Mouse (Mus musculus): ENCODE measurements around the gene Parvb.

The Parvb gene

DNA sequence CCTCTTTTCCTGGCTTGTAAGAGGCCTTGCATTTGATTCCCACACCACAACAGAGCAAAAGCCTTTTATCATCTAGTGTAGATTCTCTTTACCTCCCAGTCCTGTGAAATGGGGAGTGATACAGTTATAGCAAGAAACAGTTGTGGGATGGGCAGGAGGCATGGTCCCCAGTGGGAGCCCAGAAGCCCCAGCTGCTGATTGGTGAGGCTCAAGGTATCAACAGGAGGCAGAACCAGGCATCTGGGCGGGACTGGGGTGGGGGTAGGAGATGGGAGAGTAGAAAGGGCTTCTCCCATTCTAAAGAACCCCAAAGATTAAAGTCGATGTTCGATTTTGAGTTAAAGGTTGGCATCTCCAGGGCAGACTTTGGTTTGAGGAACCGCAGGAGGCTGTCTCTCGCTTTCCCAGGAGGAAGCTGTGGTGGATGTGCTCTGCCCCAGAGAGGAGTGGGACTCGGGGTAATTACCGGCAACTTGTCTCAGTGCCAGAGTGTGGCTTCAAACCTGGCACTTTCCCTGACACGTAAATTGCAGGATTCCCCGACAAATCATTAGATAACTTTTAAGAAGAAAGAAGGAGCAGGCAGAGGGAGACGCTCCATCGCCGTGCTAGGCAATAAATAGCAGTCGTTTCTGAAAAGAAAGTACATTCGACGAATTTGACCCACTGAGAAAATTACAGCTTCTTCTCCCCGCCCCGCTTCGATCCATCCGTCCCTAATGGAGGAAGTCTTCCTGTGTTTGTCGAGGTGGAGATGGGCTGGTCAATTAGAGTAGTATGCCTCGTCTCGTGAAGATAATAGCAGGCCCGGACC lies 13.7 kb upstream of the Parvb start:
- no peak for DNase-seq (ENCODE audit: low spot score)

DNA sequence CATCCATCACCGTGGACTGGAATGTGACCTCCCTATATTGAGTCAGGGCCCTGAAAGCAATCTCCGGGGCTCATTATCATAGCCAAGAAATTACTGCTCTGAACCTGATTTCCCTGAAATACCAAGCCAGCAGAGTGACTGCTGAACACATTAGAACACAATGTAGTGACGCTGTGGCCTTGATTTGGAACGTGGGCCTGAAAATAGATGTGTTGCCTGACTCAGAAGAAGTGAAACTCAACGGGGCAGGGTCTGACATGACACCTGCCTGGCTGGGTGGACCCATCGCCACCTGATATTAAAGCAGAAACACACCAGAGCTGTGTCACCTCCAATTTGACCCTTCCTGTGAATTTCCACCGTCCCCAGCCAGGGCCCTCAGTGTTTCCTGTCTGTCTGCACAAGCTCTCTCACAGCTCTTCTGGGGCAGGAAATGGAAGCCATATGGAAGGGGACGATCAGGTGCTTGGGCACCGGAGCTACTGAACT lies 13.0 kb upstream of the Parvb start:
- no peak for DNase-seq (ENCODE audit: low spot score)

DNA sequence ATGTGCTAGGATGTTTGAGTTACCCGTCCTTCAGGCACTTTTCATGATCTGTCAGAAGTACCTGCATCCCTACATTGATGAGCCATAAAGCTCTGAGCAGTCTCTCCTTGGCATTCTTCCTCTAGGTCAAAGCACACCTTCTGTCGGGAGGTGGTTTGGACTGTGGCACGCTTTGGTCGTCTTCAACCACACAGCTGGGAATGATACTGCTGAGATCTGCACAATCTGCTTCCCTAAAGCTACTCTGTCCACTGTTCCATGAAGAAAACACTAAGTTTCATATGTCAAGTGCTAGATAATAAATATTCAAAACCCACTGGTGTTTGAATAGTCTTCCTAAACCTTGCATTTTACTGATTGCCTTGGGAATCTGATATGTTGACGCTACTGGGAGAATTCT lies 10.3 kb upstream of the Parvb start:
- no peak for DNase-seq (ENCODE audit: low spot score)

DNA sequence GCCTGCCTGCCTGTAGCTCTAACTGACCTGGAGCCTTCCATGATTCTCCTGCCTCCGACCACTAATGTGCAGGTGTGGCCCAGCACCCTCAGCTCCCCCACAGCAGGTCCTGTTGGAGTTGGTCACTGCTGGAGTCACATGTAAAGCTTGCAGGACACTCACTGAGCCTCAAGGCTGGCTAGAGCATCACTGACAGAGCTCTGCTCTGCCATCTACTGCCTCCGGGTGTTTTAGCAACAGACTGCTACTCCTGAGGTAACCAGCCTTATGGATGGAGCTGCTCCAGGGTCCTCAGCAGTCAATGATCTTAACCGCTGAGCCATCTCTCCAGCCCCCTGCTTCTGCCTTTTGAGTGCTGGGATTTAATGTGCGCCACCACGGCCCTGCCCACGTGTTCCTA lies 8.4 kb upstream of the Parvb start:
- no peak for DNase-seq (ENCODE audit: low spot score)

DNA sequence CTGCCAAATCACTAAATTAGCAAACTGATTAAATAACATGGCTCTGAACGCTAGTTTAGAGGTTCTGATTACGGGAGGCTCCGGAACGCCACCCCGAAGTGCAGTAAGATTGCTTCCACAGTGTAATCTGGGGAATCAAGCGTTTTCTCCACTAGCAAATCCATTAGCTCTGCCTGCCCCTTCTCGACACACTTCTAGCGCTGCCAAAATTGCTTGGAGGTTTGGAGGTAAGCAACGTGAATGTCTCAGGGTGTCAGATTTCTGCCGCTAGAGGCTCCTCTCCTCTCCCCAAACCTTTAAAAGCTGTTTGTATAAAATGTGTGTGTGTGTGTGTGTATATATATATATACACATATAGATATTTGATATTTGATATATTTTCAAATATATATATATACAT lies 7.1 kb upstream of the Parvb start:
- no peak for DNase-seq (ENCODE audit: low spot score)

DNA sequence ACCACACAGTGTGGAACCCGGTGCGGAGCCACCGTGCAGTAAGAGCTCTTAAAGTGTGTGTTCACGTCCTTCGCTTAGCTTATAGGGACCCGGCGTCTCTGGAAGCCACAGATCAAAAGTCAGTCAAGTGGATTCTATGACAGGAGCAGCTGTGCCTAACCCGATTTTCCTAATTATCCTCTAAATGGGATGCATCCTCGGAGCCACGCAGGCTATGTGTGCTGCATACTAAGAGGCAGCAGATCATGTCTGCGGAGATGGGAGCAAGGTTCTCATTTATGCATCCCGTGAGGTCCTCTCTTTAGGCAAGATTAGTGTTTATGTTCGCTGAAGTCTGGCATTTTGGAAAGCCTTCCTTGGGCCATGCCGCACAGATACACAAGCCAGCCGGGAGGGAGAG lies 4.9 kb upstream of the Parvb start:
- no peak for DNase-seq (ENCODE audit: low spot score)

DNA sequence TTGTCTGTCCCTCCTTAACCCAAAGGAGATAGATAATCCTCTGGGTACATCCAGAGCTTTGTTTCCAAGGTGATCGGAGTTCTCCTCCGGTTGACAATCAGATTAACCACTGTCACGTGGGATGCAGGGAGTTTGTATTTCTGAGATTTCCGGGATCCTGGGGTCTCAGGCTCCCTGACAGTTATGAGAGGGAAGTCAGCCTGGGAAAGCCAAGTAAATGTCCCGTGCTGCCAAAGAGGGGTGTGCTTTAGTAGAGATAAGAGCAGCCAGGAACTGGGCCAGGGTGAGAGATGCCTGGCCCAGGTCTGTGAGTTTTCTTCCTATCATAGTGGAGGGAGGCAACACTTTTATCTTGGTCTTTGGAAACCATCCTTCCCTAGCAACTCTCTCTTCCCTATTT lies 1.2 kb upstream of the Parvb start:
- DNase-seq (ENCODE audit: low spot score), result peak; percentile 34

DNA sequence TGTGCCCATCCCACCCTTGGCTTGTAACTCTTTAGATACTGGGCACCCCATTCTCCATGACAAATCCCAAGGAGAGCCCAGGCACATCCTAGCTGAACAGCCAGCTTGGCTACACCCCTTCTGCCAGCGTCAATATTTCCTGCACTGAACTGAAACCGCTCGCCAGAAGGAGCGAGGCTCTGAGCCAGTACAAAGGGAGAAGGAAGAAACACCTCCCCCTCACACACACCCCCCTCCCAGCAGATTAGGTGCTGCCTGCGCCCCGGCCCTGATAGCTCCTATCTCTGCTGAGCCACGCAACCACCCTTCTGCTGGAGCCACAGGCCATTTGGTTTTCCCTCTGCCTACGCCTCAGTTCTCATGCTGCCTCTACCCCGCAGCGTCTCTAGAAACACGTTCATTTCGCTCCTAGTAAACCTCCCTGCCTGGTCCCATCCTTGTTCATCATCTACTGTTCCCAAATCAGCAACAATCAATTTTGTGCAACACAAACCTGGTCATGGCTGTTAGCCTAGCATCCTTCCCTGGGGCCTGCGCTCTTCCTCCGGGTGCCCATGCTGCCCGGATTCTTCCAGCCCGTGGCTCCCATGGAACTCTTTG lies 630 bp upstream of the Parvb start:
- peak; percentile 71 for DNase-seq (ENCODE audit: low spot score)

DNA sequence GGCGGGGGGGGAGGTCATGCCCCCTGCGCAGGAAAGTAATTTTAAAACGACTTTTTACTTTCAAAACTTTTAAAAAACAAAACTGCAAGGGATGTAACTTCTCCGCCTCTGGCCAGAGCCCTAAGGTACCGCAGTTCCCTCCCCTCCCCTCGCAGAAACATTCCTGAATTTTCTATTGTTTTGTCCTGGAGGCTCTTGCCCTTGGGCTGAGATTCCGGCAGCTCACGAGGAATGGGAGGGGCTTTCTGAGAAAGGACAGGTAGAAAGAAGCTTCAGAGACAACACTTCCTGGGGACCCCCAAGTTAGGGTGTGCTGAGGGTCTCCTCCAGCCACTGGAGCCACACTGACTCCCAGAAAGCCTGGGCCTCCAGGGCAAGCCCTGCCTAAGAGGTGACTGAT lies 766 bp downstream of the Parvb start:
- no peak for DNase-seq (ENCODE audit: low spot score)

DNA sequence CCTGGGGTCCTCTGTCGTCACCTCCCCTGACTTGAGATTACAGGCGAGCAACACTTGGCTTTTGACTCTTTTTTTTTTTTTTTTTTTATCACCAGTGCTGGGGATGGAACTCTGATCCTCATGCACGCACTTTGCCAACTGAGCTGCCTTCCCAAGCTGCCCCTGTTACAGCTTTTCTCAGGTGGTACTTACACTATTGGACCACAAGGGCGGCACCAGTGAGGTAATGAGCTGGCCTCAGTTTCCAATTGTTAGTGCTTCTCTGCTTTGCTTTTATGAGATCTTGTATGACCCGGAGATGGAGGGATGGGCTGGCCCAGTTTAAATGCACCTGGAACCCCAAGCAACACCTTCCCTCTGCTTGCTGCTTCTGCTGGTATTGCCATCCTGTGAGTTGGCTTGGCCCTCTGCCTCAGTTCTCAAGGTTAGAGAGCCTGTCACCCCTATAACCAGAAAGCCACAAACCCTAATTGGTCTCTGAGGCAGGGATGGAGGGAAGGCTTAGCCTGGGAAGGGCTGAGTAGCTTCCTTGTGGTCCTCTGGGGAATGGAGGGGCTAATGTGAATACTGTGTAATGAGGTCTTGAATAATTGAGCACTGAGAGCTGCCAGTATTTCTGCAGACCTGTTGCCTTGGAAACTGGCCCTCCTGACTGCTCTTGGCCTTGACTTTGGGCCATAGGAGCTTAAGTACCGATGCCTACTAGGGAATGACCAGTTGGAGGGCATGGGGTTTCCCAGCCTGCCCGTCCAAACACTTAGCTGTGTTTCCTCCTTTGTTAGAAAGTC lies 3.1 kb downstream of the Parvb start:
- DNase-seq (ENCODE audit: low spot score), result no peak

DNA sequence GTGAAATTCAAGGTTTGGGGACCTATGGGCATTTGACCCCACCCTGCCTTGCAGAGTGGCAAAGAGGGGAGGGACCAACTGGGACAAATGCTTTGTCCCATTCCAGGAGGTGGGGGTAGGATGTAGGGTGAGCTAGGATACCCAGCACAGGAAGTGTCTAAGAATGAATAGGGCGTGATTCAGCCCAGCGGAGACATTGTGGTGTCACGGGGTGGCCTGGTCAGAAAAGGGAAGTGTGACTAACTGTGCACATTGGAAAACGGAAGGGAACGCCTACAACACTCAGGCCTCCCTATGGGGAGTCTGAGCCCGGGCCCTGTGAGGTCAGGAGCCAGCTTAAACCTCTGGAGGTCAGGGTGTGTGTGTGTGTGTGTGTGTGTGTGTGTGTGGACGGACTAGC lies 3.8 kb downstream of the Parvb start:
- DNase-seq (ENCODE audit: low spot score), result no peak

DNA sequence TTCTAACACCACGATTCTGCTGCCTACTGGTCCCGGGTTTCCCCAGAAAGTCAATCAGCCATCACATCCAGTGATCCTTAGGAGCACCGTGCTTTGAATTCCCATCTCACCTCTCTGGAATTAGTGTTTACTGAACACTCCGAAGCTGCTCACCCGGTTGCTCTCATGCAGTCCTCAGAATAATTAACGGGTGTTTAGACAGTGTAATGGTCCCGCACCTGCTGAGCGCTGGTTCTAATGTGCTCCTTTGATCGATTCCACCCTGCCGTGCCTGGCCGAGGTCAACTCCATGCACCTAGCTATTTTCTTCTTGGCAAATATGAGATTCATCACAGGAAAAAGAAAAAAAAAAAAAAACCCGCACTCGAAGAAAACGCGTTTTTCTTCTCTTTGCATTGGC lies 6.7 kb downstream of the Parvb start:
- DNase-seq (ENCODE audit: low spot score), result no peak

DNA sequence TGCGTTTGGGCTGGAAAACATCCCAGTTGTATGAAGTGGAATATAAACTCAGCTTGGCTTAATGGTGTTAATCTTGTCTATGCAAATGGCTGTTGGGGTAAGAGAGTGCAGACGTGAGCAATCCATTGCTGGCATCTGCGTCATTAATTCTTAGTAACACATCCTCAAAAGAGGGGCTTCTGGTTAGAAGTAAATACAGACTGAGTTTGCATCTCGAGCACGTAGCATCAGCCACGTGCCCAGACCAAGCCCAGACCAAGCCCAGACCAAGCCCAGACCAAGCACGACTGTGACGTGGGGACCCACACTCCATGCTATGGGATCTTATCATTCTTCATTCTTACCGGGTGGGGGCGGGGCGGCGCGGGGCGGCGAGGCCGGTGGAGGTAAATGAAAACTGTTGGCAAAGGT lies 7.2 kb downstream of the Parvb start:
- DNase-seq (ENCODE audit: low spot score), result no peak

DNA sequence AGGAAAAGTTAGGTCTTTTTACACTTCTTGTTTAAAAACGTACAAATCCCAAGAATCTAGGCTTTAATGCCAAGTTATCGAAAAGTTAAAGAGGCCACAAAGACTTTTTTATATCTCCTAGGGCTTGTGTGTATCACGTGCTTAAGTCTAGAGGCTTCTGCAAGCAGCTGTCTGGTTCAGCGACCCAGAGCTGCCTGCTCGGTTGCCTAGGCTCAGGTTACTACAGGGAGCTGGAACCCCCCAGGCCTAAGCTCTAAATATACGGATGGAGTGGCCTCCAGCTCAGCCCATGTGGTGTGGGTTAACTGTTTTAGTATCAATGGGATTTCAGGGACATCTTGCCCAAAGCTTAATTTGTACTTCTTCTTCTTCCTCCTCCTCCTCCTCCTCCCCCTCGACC lies 9.7 kb downstream of the Parvb start:
- DNase-seq (ENCODE audit: low spot score), result no peak

DNA sequence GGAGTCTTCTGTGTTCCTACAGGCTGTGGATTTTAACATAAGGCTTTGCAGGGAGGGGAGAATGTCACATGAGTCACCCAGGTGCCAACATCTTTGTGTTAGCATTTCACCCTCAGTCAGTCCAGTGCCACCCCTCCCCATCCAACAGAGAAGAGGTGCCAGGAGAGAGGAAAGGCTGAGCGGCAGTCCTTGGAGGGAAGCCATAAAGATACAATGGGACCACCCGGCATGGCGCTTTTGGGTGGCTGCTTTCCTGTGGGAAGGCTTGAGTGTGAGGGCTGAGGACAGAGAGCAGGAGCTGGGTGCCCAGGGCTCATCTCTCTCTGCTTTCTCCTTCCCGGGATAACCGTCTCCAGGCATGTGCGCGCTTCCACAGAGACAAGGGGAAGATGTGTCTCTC lies 13.3 kb downstream of the Parvb start:
- no peak for DNase-seq (ENCODE audit: low spot score)

DNA sequence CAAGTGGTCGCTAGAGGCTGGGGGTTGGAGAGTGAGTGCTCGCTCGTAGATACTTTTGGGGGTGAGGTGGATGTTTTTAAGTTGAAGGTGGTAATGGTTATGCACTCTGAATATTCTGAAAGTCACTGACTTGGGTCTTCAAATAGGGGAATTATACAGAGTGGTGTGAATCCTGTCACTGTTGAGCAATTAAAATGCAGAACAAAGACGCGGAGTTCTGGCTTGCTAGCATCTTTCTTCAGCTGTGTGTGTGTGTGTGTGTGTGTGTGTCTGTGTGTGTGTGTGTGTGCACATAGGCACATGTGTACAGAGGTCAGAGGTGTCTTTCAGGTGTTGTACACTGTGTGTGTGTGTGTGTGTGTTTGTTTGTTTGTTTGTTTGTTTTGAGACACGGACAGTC lies 14.4 kb downstream of the Parvb start:
- DNase-seq (ENCODE audit: low spot score), result no peak

DNA sequence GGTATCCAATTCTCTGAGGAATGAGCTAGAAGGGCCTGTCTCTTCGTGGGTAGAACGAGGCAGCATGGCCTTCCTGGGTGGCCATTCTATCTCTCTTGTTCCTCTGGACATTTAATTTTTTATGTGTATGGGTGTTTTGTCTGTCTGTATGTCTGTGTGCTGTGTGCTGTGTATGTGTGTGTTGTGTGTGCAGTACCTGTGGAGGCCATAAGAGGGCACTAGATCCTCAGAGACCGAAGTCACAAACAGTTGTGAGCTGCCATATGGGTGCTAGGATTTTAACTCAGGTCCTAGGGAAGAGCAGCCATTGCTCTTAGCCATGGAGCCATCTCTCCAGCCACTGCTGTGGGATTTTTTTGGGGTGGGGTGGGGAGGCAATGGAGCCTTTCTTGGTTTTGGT lies 15.5 kb downstream of the Parvb start:
- DNase-seq (ENCODE audit: low spot score), result no peak

DNA sequence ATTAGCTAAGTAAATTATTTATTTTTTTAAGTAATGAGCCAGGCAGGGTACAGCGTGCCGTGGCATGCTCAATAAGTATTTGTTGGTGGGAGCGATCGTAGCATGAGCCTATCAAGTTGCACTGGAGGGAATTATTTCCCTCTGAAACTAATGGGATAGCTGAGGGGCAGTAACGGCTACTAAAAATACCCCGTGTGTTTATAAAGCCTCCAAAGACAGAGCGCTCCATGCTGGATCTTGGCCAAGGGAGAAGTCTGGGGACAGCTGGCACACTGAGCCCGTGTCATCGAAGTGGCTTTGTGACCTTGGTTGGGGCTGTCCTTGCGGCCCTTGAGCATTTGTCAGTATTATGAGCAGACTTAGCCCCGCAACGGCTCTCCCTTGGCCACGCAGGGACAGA lies 19.4 kb downstream of the Parvb start:
- no peak for DNase-seq (ENCODE audit: low spot score)

DNA sequence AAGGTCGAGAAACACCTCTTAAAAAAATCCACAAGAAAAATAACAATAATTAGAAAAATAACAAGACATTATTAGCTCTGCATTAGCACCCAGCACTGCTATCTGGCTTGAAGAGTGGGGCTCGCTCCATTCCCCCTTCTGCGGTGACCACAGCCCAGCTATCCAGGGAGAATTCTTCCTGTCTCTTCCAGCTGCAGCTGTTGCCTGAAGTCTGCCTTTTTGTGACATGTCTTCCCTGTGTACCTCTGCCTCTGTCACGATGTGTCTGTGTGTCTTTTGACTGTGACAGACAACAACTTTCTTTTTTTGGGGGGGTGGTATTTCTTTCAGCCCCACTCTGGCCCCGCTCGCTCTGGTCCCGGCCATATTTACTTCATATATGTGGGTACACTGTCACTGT lies 20.8 kb downstream of the Parvb start:
- no peak for DNase-seq (ENCODE audit: low spot score)

DNA sequence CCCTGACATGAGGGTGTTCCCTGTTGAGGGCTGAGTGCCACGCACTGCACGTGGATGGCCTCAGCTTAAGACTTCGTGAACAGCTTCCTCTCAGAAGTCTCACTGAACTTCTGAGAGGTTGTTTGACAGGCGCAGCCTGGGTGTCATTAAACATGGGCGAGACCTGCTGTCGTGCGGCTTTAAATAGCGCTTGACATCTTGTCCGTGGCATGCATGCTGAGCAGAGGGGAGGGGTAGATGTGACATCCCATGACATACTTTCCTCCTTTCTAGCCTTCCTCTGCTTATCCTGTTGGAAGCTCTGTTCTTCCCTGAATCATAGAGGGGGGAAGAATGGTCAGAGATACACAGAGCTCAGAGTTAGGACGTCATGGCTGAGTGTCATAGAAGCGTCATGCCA lies 21.9 kb downstream of the Parvb start:
- no peak for DNase-seq (ENCODE audit: low spot score)

DNA sequence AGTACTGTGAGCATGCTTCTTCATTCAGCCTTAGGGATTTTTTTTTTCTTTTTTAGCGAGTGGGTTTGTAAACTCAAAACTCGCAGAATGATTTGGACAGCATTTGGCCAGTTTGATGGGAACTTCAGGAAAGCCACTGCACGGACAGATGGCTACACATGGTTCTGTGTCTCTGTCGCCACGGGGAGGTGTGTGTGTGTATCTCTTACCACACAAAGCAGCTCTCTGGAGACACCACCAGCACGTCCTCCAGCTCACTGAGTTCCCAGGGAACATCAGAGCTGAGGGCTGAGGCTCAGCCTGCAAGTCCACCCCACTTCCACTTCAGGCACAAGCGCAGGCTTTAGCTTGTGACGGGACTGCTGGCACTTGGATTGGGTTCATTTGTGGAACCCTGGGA lies 22.5 kb downstream of the Parvb start:
- DNase-seq (ENCODE audit: low spot score), result no peak

DNA sequence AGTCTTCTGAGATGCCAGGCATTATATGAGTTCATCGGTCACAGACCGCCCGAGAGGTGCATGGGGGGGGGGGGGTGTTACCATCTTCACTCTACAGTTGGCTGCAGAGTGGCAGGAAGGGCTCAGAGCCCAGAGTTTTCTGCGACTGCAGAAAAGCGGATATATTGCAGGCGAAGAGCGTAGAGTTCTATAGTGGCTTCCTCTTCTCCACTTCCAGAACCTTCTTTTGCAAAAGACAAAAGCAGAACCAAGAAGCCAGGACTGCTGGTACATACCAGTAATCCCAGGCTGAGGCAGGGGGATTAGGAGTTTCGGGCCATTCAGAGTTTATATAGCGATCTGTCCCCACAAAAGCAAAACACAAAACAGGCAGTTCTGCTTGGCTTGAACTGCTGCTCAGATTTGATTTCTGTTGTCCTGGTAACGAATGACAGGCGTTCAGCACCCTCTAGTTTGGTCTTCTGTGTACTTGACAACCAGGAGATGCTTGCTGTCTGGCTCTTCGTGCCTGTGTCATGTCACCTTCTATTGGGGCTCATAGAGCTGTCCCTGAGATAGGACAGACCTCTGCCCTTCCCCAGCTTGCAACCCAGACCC lies 24.5 kb downstream of the Parvb start:
- DNase-seq (ENCODE audit: low spot score), result no peak

DNA sequence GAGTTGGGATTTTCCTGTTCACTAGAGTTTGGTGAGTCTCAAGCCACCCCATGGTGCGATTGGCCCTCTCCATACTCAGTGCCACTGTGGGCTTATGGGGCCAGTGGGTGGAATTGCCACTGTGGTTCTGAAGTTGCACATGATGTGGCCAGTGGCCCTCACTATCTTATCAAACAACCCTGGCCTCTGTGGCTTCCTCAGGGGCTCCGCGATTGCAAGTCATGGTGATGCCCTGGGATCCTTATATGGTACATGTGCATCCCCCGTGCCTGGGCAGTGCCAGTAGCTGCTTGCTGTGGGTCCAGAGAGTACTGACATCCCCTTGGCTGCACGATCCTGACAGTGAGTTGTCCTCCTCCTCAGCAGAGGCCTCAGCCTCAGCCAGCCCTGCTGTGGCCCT lies 25.0 kb downstream of the Parvb start:
- DNase-seq (ENCODE audit: low spot score), result no peak

Data from c-Kit-positive CD71-positive TER-119-positive erythroid progenitor cells, embryonic 14.5 days (primary cell).